Mouse (Mus musculus) thymus, adult 2 months (tissue): Measurements from ENCODE around the gene Il1b. TPM values are rescaled to one million over a fixed set of nuclear protein-coding genes. Genes with fewer than 3 reads are reported as not detected.

Experiments
- DNase-seq: peaks from one replicate; pipeline ENCODE4 v3.0.0; 2021
- H3K27ac ChIP-seq: fragments of 200-500 bp; 2 replicates; pipeline ENCODE4 v1.5.1; 2012; ENCODE audit warnings: low read length, control low read depth; ENCODE audit not compliant: control insufficient read depth, insufficient read depth
- H3K27me3 ChIP-seq: fragments of 200-500 bp; 2 replicates; pipeline ENCODE4 v1.6.1; 2012; ENCODE audit warnings: mild to moderate bottlenecking, low read length, moderate library complexity, mixed read lengths; ENCODE audit not compliant: control insufficient read depth, insufficient read depth
- H3K36me3 ChIP-seq: fragments of 200-500 bp; 2 replicates; pipeline ENCODE4 v1.6.1; 2012; ENCODE audit warnings: mild to moderate bottlenecking, low read length, moderate library complexity; ENCODE audit not compliant: control insufficient read depth, insufficient read depth
- H3K4me1 ChIP-seq: fragments of 200-500 bp; replicated peaks from 2 replicates; pipeline ENCODE4 v1.6.1; 2012; ENCODE audit warnings: low read length; ENCODE audit not compliant: control insufficient read depth, insufficient read depth
- H3K4me3 ChIP-seq: fragments of 200-500 bp; 2 replicates; pipeline ENCODE4 v1.5.1; 2012; ENCODE audit warnings: mild to moderate bottlenecking, low read length, control low read depth, moderate library complexity; ENCODE audit not compliant: control insufficient read depth, insufficient read depth
- CTCF ChIP-seq: fragments of 200-500 bp; IDR thresholded peaks from 2 replicates; pipeline ENCODE4 v1.5.1; 2012; ENCODE audit warnings: mild to moderate bottlenecking, control low read depth, low read length, moderate library complexity, borderline replicate concordance; ENCODE audit not compliant: control insufficient read depth, poor library complexity, insufficient read depth; ENCODE audit errors: extremely low read depth
- POLR2A ChIP-seq: fragments of 200-500 bp; IDR thresholded peaks from 2 replicates; pipeline ENCODE4 v1.6.1; 2012; ENCODE audit warnings: mild to moderate bottlenecking, low read length, control low read depth, moderate library complexity; ENCODE audit not compliant: control insufficient read depth, poor library complexity, insufficient read depth; ENCODE audit errors: extremely low read depth
- WGBS: fragments of 180-500 bp; shearing (Covaris S2); methylation state at CpG from one replicate; pipeline ENCODE4 v1.1.7; 2018; 5-methylcytosine and 5-hydroxymethylcytosine counted together
- polyA plus RNA-seq: library from polyadenylated mRNA; depleted of rRNA; stranded (reverse); fragments of >200 nt; gene quantifications from 2 replicates; pipeline ENCODE4 v1.2.3, GENCODE M21; 2012

Il1b gene
- polyA plus RNA-seq, 1 experiment: 1.9 TPM

DNA sequence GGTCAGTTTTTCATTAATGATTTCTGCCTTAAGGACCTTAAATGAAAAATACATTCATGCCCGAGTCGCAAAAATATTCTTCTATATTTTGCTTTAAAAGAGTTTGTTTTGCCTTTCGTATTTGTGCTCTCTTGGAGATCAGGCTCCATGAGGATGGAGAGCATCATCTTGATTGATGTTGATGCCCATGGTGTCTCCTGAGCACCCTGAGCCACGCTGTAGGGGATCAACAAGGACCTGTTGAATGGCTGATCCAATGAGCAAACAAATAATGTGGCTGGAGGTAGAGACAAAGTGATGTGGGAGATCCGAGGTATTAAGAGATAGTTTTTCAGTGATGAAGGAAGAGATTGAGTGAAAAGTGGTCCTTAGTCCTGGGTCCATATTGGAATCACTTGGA lies 19.2 kb upstream of the Il1b start:
- Histone ChIP-seq H3K36me3 (no peaks in the 10 kb centered on the region), H3K4me3 (no peak overlapping the region), H3K27me3 (no peaks in the 10 kb centered on the region), H3K4me1 (no peaks in the 10 kb centered on the region), H3K27ac (no peak overlapping the region)
- 89% methylated on average over 5 of the region's 5 CpGs for WGBS
- DNase-seq: no peak
- no peak for TF ChIP-seq CTCF
- no peak for TF ChIP-seq POLR2A

- Histone ChIP-seq H3K36me3 (no peaks in the 10 kb centered on the region), H3K4me1 (no peaks in the 10 kb centered on the region), H3K27ac (no peak overlapping the region), H3K27me3 (no peaks in the 10 kb centered on the region), H3K4me3 (no peak overlapping the region)
- 70% methylated on average over 2 of the region's 2 CpGs for WGBS
- TF ChIP-seq POLR2A (no peak), CTCF (no peak)
- DNase-seq: no peak
These were observed 18.4 kb upstream of the Il1b start for GRCm38 (mm10) chr2:129389323-129389722.

DNA sequence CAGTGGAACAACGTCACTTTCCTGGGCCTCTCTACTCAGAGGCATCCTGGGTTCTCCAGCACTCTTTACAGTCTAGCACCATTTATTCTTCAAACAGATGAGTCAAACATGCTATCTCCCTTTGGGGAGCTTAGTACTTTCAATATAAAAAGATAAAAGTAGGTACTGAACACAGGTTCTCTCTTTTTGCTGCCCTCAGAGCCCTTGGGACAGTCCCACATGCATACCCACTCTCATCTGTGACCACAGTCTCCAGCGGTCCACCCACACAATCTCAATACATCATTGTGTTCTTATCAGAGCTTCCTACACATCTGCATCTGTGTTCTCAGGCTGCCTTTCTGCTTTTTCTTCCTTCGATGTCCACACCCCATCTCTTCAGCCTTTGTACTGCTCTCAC lies 14.4 kb upstream of the Il1b start:
- Histone ChIP-seq H3K4me1 (no peaks in the 10 kb centered on the region), H3K27me3 (no peaks in the 10 kb centered on the region), H3K36me3 (no peaks in the 10 kb centered on the region), H3K4me3 (no peak overlapping the region), H3K27ac (no peak overlapping the region)
- TF ChIP-seq POLR2A (no peak), CTCF (no peak)
- no peak for DNase-seq
- 77% methylated on average over 3 of the region's 3 CpGs for WGBS

- H3K27ac ChIP-seq: no peak overlapping the region
- 89% methylated on average over 8 of the region's 8 CpGs for WGBS
- TF ChIP-seq POLR2A: no peak
- TF ChIP-seq CTCF: no peak
These were observed 13.3 kb upstream of the Il1b start for GRCm38 (mm10) chr2:129384272-129384660.

GRCm38 (mm10) chr2:129383512-129384271 lies 12.8 kb upstream of the Il1b start:
- no peaks in the 10 kb centered on the region for H3K4me1 ChIP-seq
- no peak overlapping the region for H3K4me3 ChIP-seq
- no peak for TF ChIP-seq POLR2A
- TF ChIP-seq CTCF: no peak
- no peaks in the 10 kb centered on the region for H3K27me3 ChIP-seq
- DNase-seq: no peak
- WGBS: 91% methylated on average over 8 of the region's 8 CpGs
- no peaks in the 10 kb centered on the region for H3K36me3 ChIP-seq
- H3K27ac ChIP-seq: no peak overlapping the region

More at GRCm38 (mm10) chr2:129384272-129384660, 13.3 kb upstream of the Il1b start:
- DNase-seq: no peak
- Histone ChIP-seq H3K4me3 (no peak overlapping the region), H3K36me3 (no peaks in the 10 kb centered on the region), H3K27me3 (no peaks in the 10 kb centered on the region), H3K4me1 (no peaks in the 10 kb centered on the region)

- Histone ChIP-seq H3K27ac (no peak overlapping the region), H3K4me1 (no peaks in the 10 kb centered on the region), H3K36me3 (no peaks in the 10 kb centered on the region), H3K27me3 (no peaks in the 10 kb centered on the region), H3K4me3 (no peak overlapping the region)
- 61% methylated on average over 5 of the region's 5 CpGs for WGBS
- DNase-seq: no peak
- TF ChIP-seq CTCF (no peak), POLR2A (no peak)
These were observed 10.0 kb upstream of the Il1b start for GRCm38 (mm10) chr2:129380746-129381474.
